Mouse (Mus musculus): ENCODE results near the gene Utp20. TPM values are rescaled to one million over a fixed set of nuclear protein-coding genes. Genes with fewer than 3 reads are reported as not detected.
A peak's percentile ranks its signal among the peaks of the same experiment; 100 is the strongest.

The Utp20 gene
- polyA plus RNA-seq, 1 experiment from 2014 or later = 9.2 TPM

GRCm38 (mm10) chr10:88716986-88717755, 109.4 kb downstream of the Utp20 start:
- Histone ChIP-seq H3K36me3 (ENCODE audit: inconsistent target) (no peaks in the 10 kb centered on the region), H3K4me3 (ENCODE audit: inconsistent target) (no peak overlapping the region), H3K27ac (no peak overlapping the region), H3K79me2 (ENCODE audit: inconsistent target) (no peaks in the 10 kb centered on the region)
- WGBS (ENCODE audit: missing documents) = 90% methylated on average over 13 of the region's 13 CpGs

GRCm38 (mm10) chr10:88715621-88716020, 111.0 kb downstream of the Utp20 start:
- no peak overlapping the region for H3K4me3 ChIP-seq (ENCODE audit: inconsistent target)
- no peak overlapping the region for H3K27ac ChIP-seq
- no peaks in the 10 kb centered on the region for H3K36me3 ChIP-seq (ENCODE audit: inconsistent target)
- WGBS (ENCODE audit: missing documents) = 92% methylated on average over 6 of the region's 6 CpGs
- no peaks in the 10 kb centered on the region for H3K79me2 ChIP-seq (ENCODE audit: inconsistent target)

- Histone ChIP-seq H3K27ac (no peak overlapping the region), H3K36me3 (ENCODE audit: inconsistent target) (no peaks in the 10 kb centered on the region), H3K79me2 (ENCODE audit: inconsistent target) (no peaks in the 10 kb centered on the region), H3K4me3 (ENCODE audit: inconsistent target) (no peak overlapping the region)
- 80% methylated on average over 4 of the region's 4 CpGs for WGBS (ENCODE audit: missing documents)
Observed at GRCm38 (mm10) chr10:88714744-88715143, 111.9 kb downstream of the Utp20 start.

GRCm38 (mm10) chr10:88712359-88712758, 114.2 kb downstream of the Utp20 start:
- WGBS (ENCODE audit: missing documents) = 0% methylated on average over 3 of the region's 6 CpGs
- peak overlapping the region; percentile 38 for H3K27ac ChIP-seq
- H3K4me3 ChIP-seq (ENCODE audit: inconsistent target) = no peak overlapping the region
- H3K36me3 ChIP-seq (ENCODE audit: inconsistent target) = no peaks in the 10 kb centered on the region
- H3K79me2 ChIP-seq (ENCODE audit: inconsistent target) = no peaks in the 10 kb centered on the region

DNA sequence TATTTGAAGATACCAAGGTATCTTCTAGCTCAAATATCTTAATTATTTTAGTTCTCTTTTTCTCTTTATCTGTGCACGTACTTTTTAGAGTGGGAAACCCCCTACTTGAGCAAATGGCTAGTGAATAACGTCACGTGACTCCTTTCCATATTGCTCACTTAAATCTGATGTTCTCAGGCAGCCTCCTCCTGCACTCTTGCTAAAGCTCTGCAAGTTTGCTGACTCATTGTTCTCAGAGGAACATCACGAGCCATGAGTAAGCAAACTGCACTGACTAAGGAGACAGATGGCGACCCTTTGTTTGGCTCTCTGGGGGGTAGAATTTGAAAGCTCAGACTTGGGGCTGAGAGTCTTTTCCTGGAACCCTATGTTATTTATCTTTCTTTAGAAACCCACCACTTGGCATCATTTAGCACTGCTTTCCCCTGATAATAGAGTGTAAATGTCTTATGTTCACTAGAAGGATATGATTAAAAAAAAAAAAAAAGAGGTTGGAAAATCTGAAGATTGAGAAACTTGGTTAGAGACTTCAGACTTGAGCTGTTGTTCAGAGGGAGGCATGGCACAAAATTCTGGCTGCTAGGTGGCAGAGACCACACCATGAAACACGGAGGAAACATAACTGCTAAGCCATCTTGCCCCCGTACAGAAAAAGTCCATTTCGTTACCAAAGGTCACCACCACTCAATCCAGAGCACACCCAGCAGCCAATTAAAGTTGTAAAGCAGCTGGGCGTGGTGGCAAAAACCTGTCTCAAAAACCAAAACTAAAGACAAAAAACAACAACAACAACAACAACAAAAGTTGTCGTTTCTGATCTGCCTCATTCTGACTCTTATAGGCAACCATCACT, 117.7 kb downstream of the Utp20 start:
- H3K79me2 ChIP-seq (ENCODE audit: inconsistent target) = no peaks in the 10 kb centered on the region
- H3K4me3 ChIP-seq (ENCODE audit: inconsistent target) = no peak overlapping the region
- WGBS (ENCODE audit: missing documents) = 39% methylated on average over 9 of the region's 10 CpGs
- 0 out of 2 replicates have a peak overlapping the region, but pooled peaks have one; percentile 1 for H3K27ac ChIP-seq
- H3K36me3 ChIP-seq (ENCODE audit: inconsistent target) = no peaks in the 10 kb centered on the region

DNA sequence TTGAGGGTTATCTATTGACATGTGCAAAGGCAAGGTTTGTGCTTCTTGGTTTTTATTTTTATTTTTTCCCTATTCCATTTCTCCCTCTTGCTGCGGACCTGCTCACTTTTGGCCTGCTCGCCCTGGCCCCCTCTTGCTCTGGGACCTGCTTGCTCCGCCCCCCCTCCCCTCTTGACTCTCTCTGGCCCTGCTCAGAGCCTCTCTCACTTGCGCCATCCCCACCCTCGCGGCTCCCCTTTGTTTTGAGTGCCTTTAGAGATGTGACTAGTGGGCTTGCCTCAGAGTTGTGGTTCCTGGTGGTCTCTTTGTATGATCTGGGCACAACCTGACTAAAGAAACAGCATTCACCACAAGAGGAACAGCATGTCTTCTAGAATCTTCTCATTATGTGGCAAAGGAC, 125.7 kb downstream of the Utp20 start:
- no peaks in the 10 kb centered on the region for H3K79me2 ChIP-seq (ENCODE audit: inconsistent target)
- WGBS (ENCODE audit: missing documents) = 90% methylated on average over 6 of the region's 6 CpGs
- H3K4me3 ChIP-seq (ENCODE audit: inconsistent target) = no peak overlapping the region
- no peak overlapping the region for H3K27ac ChIP-seq
- no peaks in the 10 kb centered on the region for H3K36me3 ChIP-seq (ENCODE audit: inconsistent target)

Other genes starting within 250 kb of the Utp20 start
- gene Mybpc1, start 221.7 kb downstream of the Utp20 start, polyA plus RNA-seq (2018) = not detected in 3 replicates
- gene Spic, start 141.8 kb downstream of the Utp20 start, polyA plus RNA-seq (2018) = 3.8 to 31.2 TPM (median 11.1 TPM) in 3 replicates
- 107 to 119 TPM (median 109 TPM) in 3 replicates for gene Arl1, start 95.9 kb downstream of the Utp20 start, polyA plus RNA-seq (2018)
- not detected in 3 replicates for gene Slc5a8, start 59.2 kb upstream of the Utp20 start, polyA plus RNA-seq (2018)